ENCODE assay signal across 8 mouse cellular contexts in genomic region chr1:7397807-7398446, GRCm38 (mm10).
A peak's percentile ranks its signal among the peaks of the same experiment; 100 is the strongest.
DNase-seq lines count a peak whose midpoint lies in the region; ATAC-seq lines count a peak whose summit lies in the region.

No protein-coding gene starts in this region.

- peak overlapping the region; percentile 81 for H3K9ac ChIP-seq in lung, embryonic 16.5 days (ENCODE audit: low read length)

- peak; percentile 92 for DNase-seq in MEL-GATA-1-ER (ENCODE audit: extremely low read depth, low read depth)
- peak; percentile 98 for DNase-seq in cerebellum, adult 8-10 months
- DNase-seq in forelimb bud, embryonic 11.5 days (ENCODE audit: low read depth, low spot score): peak; percentile 97
- DNase-seq in layer of hippocampus, adult 9-10 months (ENCODE audit: low spot score): peak; percentile 97
- peak; percentile 90 for DNase-seq in ovary, postnatal 10 days (ENCODE audit: low spot score)
- peak; percentile 97 for DNase-seq in thymus, postnatal 10 days (ENCODE audit: low spot score in 2 of 2)

- no peaks in the 10 kb centered on the region for H3K27me3 ChIP-seq in lung, embryonic 16.5 days (ENCODE audit: control insufficient read depth, insufficient read depth, low read depth, low read length)

- no peaks in the 10 kb centered on the region for H3K36me3 ChIP-seq in lung, embryonic 16.5 days (ENCODE audit: control insufficient read depth, insufficient read depth, low read length)

- no peaks in the 10 kb centered on the region for H3K9me3 ChIP-seq in lung, embryonic 16.5 days (ENCODE audit: control insufficient read depth, low read length)

- peak overlapping the region; percentile 91 for H3K4me3 ChIP-seq in lung, embryonic 16.5 days (ENCODE audit: low read length)

- peak overlapping the region; percentile 77 for H3K27ac ChIP-seq in lung, embryonic 16.5 days (ENCODE audit: low read length)

- no peaks in the 10 kb centered on the region for H3K4me1 ChIP-seq in lung, embryonic 16.5 days (replicated peaks; ENCODE audit: control insufficient read depth, insufficient read depth, low read length)

- WGBS in lung, embryonic 16.5 days: under 1% methylated on average over 41 of the region's 46 CpGs

- peak; percentile 92 to 94 for ATAC-seq in hematopoietic stem cell, adult 5-6 weeks (replicated peaks in 1 of 2; ENCODE audit: insufficient read depth in 1 of 2, low FRiP score in 2 of 2, low TSS enrichment in 1 of 2, low read depth in 1 of 2, poor library complexity in 2 of 2, severe bottlenecking in 2 of 2)
- peak; percentile 99 for ATAC-seq in lung, embryonic 16.5 days (ENCODE audit: low read depth)

- peak overlapping the region; percentile 79 for H3K4me2 ChIP-seq in lung, embryonic 16.5 days (ENCODE audit: low read depth, low read length)

Comparison
In these comparisons a context has a peak if more than half of its experiments do, and no peak if none do; other contexts are left out.
1. Peak in every context shown above with its lines: DNase-seq, ATAC-seq, H3K4me3 ChIP-seq and H3K27ac ChIP-seq.